ENCODE assay signal across 15 mouse cellular contexts in genomic region chr1:58240347-58240746, GRCm38 (mm10). TPM values are rescaled to one million over a fixed set of nuclear protein-coding genes. Genes with fewer than 3 reads are reported as not detected.
DNase-seq lines count a peak whose midpoint lies in the region; ATAC-seq and TF ChIP-seq lines count a peak whose summit lies in the region.
"Had no signal": no experiment of that assay in that cellular context is flagged by ENCODE, and none has a peak within 500 bp of the region (broad histone marks: within the 10 kb centered on the region; RNA-seq: fewer than 3 reads in every experiment).

No protein-coding gene starts in this region.

- no peaks in the 10 kb centered on the region for H3K36me3 ChIP-seq in heart, embryonic 11.5 days (ENCODE audit: control insufficient read depth, insufficient read depth, low read length)
- H3K36me3 ChIP-seq in lung, embryonic 14.5 days (ENCODE audit: insufficient read depth) = no peaks in the 10 kb centered on the region
- H3K36me3 ChIP-seq in hindbrain, embryonic 10.5 days = no peaks in the 10 kb centered on the region
- H3K36me3 ChIP-seq: forebrain, embryonic 10.5 days; neural tube, embryonic 13.5 days had no signal

- H3K4me3 ChIP-seq in heart, embryonic 11.5 days (ENCODE audit: low read depth, low read length) = no peak overlapping the region
- H3K4me3 ChIP-seq in lung, embryonic 14.5 days (ENCODE audit: low read depth, low read length) = no peak overlapping the region
- no peak overlapping the region for H3K4me3 ChIP-seq in lung, adult 2 months (replicated peaks; ENCODE audit: extremely low read depth, low read depth, low read length)
- no peak overlapping the region for H3K4me3 ChIP-seq in hindbrain, embryonic 10.5 days
- H3K4me3 ChIP-seq: forebrain, embryonic 10.5 days; megakaryocyte, embryonic 14.5 days; neural tube, embryonic 13.5 days had no signal

- intact Hi-C loops in left cerebral cortex, postnatal 14 days (cut with DNase I) = no loop called here

- H3K4me2 ChIP-seq in heart, embryonic 11.5 days = no peak overlapping the region
- H3K4me2 ChIP-seq in lung, embryonic 14.5 days = no peak overlapping the region
- H3K4me2 ChIP-seq: neural tube, embryonic 13.5 days had no signal

- 63% methylated on average over 6 of the region's 6 CpGs for WGBS in heart, embryonic 11.5 days (ENCODE audit: insufficient replicate concordance)
- 55% methylated on average over 6 of the region's 6 CpGs for WGBS in lung, embryonic 14.5 days
- WGBS in lung, adult 2 months = 51% methylated on average over 6 of the region's 6 CpGs
- 74% methylated on average over 6 of the region's 6 CpGs for WGBS in hindbrain, embryonic 10.5 days

- TF ChIP-seq CTCF in lung, embryonic 14.5 days (IDR thresholded peaks at IDR 0.05; ENCODE audit: low read depth) = peak; percentile 41
- TF ChIP-seq CTCF in lung, adult 2 months (IDR thresholded peaks at IDR 0.05; ENCODE audit: insufficient read depth, low read length) = no peak

- no peaks in the 10 kb centered on the region for H3K27me3 ChIP-seq in heart, embryonic 11.5 days (ENCODE audit: control insufficient read depth, insufficient read depth, low read length)
- H3K27me3 ChIP-seq in lung, embryonic 14.5 days (ENCODE audit: insufficient read depth, low read length) = no peaks in the 10 kb centered on the region
- H3K27me3 ChIP-seq in hindbrain, embryonic 10.5 days (ENCODE audit: insufficient read depth, poor library complexity, severe bottlenecking) = no peaks in the 10 kb centered on the region
- H3K27me3 ChIP-seq: neural tube, embryonic 13.5 days had no signal

- no peak overlapping the region for H3K9ac ChIP-seq in heart, embryonic 11.5 days (ENCODE audit: low read depth, low read length)
- no peak overlapping the region for H3K9ac ChIP-seq in lung, embryonic 14.5 days
- H3K9ac ChIP-seq: neural tube, embryonic 13.5 days had no signal

- peak; percentile 16 to 26 for DNase-seq in heart, adult 18-20 months
- peak; percentile 9 for DNase-seq in lung, embryonic 14.5 days
- DNase-seq in lung, adult 2 months = no peak
- peak; percentile 24 for DNase-seq in fibroblast of lung, adult 2 months (ENCODE audit: low read depth)
- peak; percentile 46 for DNase-seq in skeletal muscle tissue, adult 2 months (ENCODE audit: low read depth, low spot score)
- no peak for DNase-seq in hindbrain, embryonic 10.5 days (ENCODE audit: low spot score)
- no peak for DNase-seq in left cerebral cortex, postnatal 14 days (ENCODE audit: low spot score in 2 of 2)
- DNase-seq: thymus, postnatal 36 days had no signal

- H3K4me1 ChIP-seq in heart, embryonic 11.5 days (ENCODE audit: control insufficient read depth, insufficient read depth, low read length) = peaks cover 11% of the 10 kb centered on the region; the same call in 1 of the 2 replicates
- H3K4me1 ChIP-seq in lung, embryonic 14.5 days (ENCODE audit: insufficient read depth) = no peaks in the 10 kb centered on the region
- no peaks in the 10 kb centered on the region for H3K4me1 ChIP-seq in lung, adult 2 months (ENCODE audit: control insufficient read depth, insufficient read depth, low read length)
- H3K4me1 ChIP-seq in hindbrain, embryonic 10.5 days (replicated peaks) = no peaks in the 10 kb centered on the region
- H3K4me1 ChIP-seq: forebrain, embryonic 10.5 days; megakaryocyte, embryonic 14.5 days; neural tube, embryonic 13.5 days had no signal

- H3K27ac ChIP-seq in heart, embryonic 11.5 days (ENCODE audit: low read depth, low read length) = no peak overlapping the region
- H3K27ac ChIP-seq in lung, embryonic 14.5 days (ENCODE audit: low read depth) = no peak overlapping the region
- no peak overlapping the region for H3K27ac ChIP-seq in hindbrain, embryonic 10.5 days
- H3K27ac ChIP-seq: forebrain, embryonic 10.5 days; neural tube, embryonic 13.5 days had no signal

- no peaks in the 10 kb centered on the region for H3K9me3 ChIP-seq in heart, embryonic 11.5 days (replicated peaks; ENCODE audit: control insufficient read depth, low read length)
- H3K9me3 ChIP-seq in lung, embryonic 14.5 days (ENCODE audit: low read depth, low read length) = no peaks in the 10 kb centered on the region
- H3K9me3 ChIP-seq in hindbrain, embryonic 10.5 days = no peaks in the 10 kb centered on the region
- H3K9me3 ChIP-seq: forebrain, embryonic 10.5 days; megakaryocyte, embryonic 14.5 days; neural tube, embryonic 13.5 days had no signal

- no peak for TF ChIP-seq POLR2A in lung, adult 2 months (IDR thresholded peaks at IDR 0.05; ENCODE audit: borderline replicate concordance, extremely low read depth, low read depth, low read length)

- no peak for ATAC-seq in heart, embryonic 11.5 days (replicated peaks; ENCODE audit: insufficient number of reproducible peaks, low FRiP score, low TSS enrichment)
- ATAC-seq in lung, embryonic 14.5 days (ENCODE audit: insufficient read depth) = no peak

RNA-seq across cellular contexts. Expression of gene Aox4, which starts 30.1 kb away (rescaled TPM):
- total RNA-seq in heart, adult 18-20 months (2021) = not detected
- polyA plus RNA-seq in heart, embryonic 11.5 days (2014; fragmentation: Nextera tagmentation; extraction: Ambion mirVana) = 1.4 TPM in 2 replicates
- polyA plus RNA-seq in lung, embryonic 14.5 days (2014; fragmentation: Nextera tagmentation; extraction: Ambion mirVana) = 0.22 TPM in 1 of 2 replicates, not detected in the other
- 0.05 and 0.51 TPM in 2 replicates for polyA plus RNA-seq in lung, adult 2 months (2012; rRNA removed)
- polyA plus RNA-seq in hindbrain, embryonic 10.5 days (2016; fragmentation: Nextera tagmentation; extraction: Ambion mirVana) = 0.05 and 0.07 TPM in 2 replicates
- total RNA-seq in left cerebral cortex, postnatal 14 days (2021) = 10 to 100 TPM in 1 of 2 experiments, 1 to 10 TPM in 1; 8.0 to 11.5 TPM
- total RNA-seq: heart, postnatal 14 days had no signal
- polyA plus RNA-seq: forebrain, embryonic 10.5 days; large intestine, adult 2 months had no signal

RNA-seq across cellular contexts. Expression of gene Aox2, which starts 37.8 kb away (rescaled TPM):
- total RNA-seq in heart, adult 18-20 months (2021) = under 1 TPM in 1 of 2 experiments, not detected in 1; 0.05 TPM
- polyA plus RNA-seq in heart, embryonic 11.5 days (2014; fragmentation: Nextera tagmentation; extraction: Ambion mirVana) = not detected in 2 replicates
- polyA plus RNA-seq in lung, embryonic 14.5 days (2014; fragmentation: Nextera tagmentation; extraction: Ambion mirVana) = 0.03 TPM in 1 of 2 replicates, not detected in the other
- not detected in 2 replicates for polyA plus RNA-seq in lung, adult 2 months (2012; rRNA removed)
- 0.05 TPM in 1 of 2 replicates, not detected in the other for polyA plus RNA-seq in hindbrain, embryonic 10.5 days (2016; fragmentation: Nextera tagmentation; extraction: Ambion mirVana)
- total RNA-seq in left cerebral cortex, postnatal 14 days (2021) = under 1 TPM; 0.07 to 0.13 TPM
- polyA plus RNA-seq: limb, embryonic 11.5 days had no signal

Comparison
In these comparisons a context has a peak if more than half of its experiments do, and no peak if none do; other contexts are left out.
1. DNase-seq: peak in heart, adult 18-20 months (2 of 2), lung, embryonic 14.5 days (single experiment), fibroblast of lung, adult 2 months (single experiment) and skeletal muscle tissue, adult 2 months (single experiment); none in lung, adult 2 months (single experiment), hindbrain, embryonic 10.5 days (single experiment) and left cerebral cortex, postnatal 14 days (0 of 2).